Mouse (Mus musculus): ENCODE data around the gene Tmem255b. TPM values are rescaled to one million over a fixed set of nuclear protein-coding genes. Genes with fewer than 3 reads are reported as not detected.
A peak's percentile ranks its signal among the peaks of the same experiment; 100 is the strongest.

Gene Tmem255b
- total and polyA plus RNA-seq, 2 experiments from 2014 or later: 3.6 to 8.9 TPM

- Histone ChIP-seq H3K36me3 (replicated peaks; ENCODE audit: control insufficient read depth, insufficient read depth, low read length) (peaks cover 88% of the 10 kb centered on the region), H3K4me1 (ENCODE audit: control insufficient read depth, insufficient read depth) (peaks cover 13% of the 10 kb centered on the region), H3K9me3 (replicated peaks; ENCODE audit: control insufficient read depth, low read length) (no peaks in the 10 kb centered on the region), H3K4me2 (ENCODE audit: low read depth, low read length) (no peak overlapping the region), H3K4me3 (ENCODE audit: low read depth, low read length) (no peak overlapping the region), H3K27me3 (ENCODE audit: control insufficient read depth, insufficient read depth, low read length) (no peaks in the 10 kb centered on the region), H3K9ac (replicated peaks; ENCODE audit: low read depth, low read length) (no peak overlapping the region), H3K27ac (ENCODE audit: low read depth) (no peak overlapping the region)
- no peak for TF ChIP-seq EP300 (IDR thresholded peaks at IDR 0.05; ENCODE audit: low read depth)
- TF ChIP-seq CTCF (IDR thresholded peaks at IDR 0.05; ENCODE audit: low read depth): no peak
- DNase-seq (ENCODE audit: low spot score): no peak
- no peak for ATAC-seq (ENCODE audit: insufficient read depth, low read depth)
- WGBS: 79% methylated on average over 9 of the region's 9 CpGs
Measured at GRCm38 (mm10) chr8:13468737-13469136, 33.7 kb downstream of the Tmem255b start.

- WGBS: 65% methylated on average over 11 of the region's 11 CpGs
- H3K9me3 ChIP-seq (replicated peaks; ENCODE audit: control insufficient read depth, low read length): no peaks in the 10 kb centered on the region
- no peak overlapping the region for H3K9ac ChIP-seq (replicated peaks; ENCODE audit: low read depth, low read length)
- no peaks in the 10 kb centered on the region for H3K27me3 ChIP-seq (ENCODE audit: control insufficient read depth, insufficient read depth, low read length)
- ATAC-seq (ENCODE audit: insufficient read depth, low read depth): no peak
- peaks cover 91% of the 10 kb centered on the region for H3K36me3 ChIP-seq (replicated peaks; ENCODE audit: control insufficient read depth, insufficient read depth, low read length)
- DNase-seq (ENCODE audit: low spot score): no peak
- H3K4me1 ChIP-seq (ENCODE audit: control insufficient read depth, insufficient read depth): peaks cover 13% of the 10 kb centered on the region
- peak overlapping the region; percentile 93; the same call in 1 of the 2 replicates for H3K27ac ChIP-seq (ENCODE audit: low read depth)
- TF ChIP-seq EP300 (IDR thresholded peaks at IDR 0.05; ENCODE audit: low read depth) (no peak), CTCF (IDR thresholded peaks at IDR 0.05; ENCODE audit: low read depth) (no peak)
- no peak overlapping the region for H3K4me2 ChIP-seq (ENCODE audit: low read depth, low read length)
- H3K4me3 ChIP-seq (ENCODE audit: low read depth, low read length): no peak overlapping the region
Measured at GRCm38 (mm10) chr8:13471484-13471883, 36.5 kb downstream of the Tmem255b start.

- Histone ChIP-seq H3K4me1 (ENCODE audit: control insufficient read depth, insufficient read depth) (peaks cover 13% of the 10 kb centered on the region), H3K4me2 (ENCODE audit: low read depth, low read length) (no peak overlapping the region), H3K9me3 (replicated peaks; ENCODE audit: control insufficient read depth, low read length) (no peaks in the 10 kb centered on the region), H3K36me3 (replicated peaks; ENCODE audit: control insufficient read depth, insufficient read depth, low read length) (peaks cover 91% of the 10 kb centered on the region), H3K27me3 (ENCODE audit: control insufficient read depth, insufficient read depth, low read length) (no peaks in the 10 kb centered on the region), H3K9ac (replicated peaks; ENCODE audit: low read depth, low read length) (no peak overlapping the region; the same call in 1 of the 2 replicates), H3K27ac (ENCODE audit: low read depth) (peak overlapping the region; percentile 93), H3K4me3 (ENCODE audit: low read depth, low read length) (no peak overlapping the region)
- peak; percentile 97 for ATAC-seq (ENCODE audit: insufficient read depth, low read depth)
- WGBS: 30% methylated on average over 7 of the region's 7 CpGs
- peak; percentile 86 for DNase-seq (ENCODE audit: low spot score)
- TF ChIP-seq CTCF (IDR thresholded peaks at IDR 0.05; ENCODE audit: low read depth) (no peak), EP300 (IDR thresholded peaks at IDR 0.05; ENCODE audit: low read depth) (peak; percentile 83; the same call in 1 of the 2 replicates)
Measured at GRCm38 (mm10) chr8:13472284-13472683, 37.3 kb downstream of the Tmem255b start.

- WGBS: 42% methylated on average over 9 of the region's 9 CpGs
- H3K27me3 ChIP-seq (ENCODE audit: control insufficient read depth, insufficient read depth, low read length): no peaks in the 10 kb centered on the region
- peaks cover 89% of the 10 kb centered on the region for H3K36me3 ChIP-seq (replicated peaks; ENCODE audit: control insufficient read depth, insufficient read depth, low read length)
- H3K9ac ChIP-seq (replicated peaks; ENCODE audit: low read depth, low read length): no peak overlapping the region
- DNase-seq (ENCODE audit: low spot score) (no peak), ATAC-seq (ENCODE audit: insufficient read depth, low read depth) (no peak)
- no peaks in the 10 kb centered on the region for H3K9me3 ChIP-seq (replicated peaks; ENCODE audit: control insufficient read depth, low read length)
- TF ChIP-seq CTCF (IDR thresholded peaks at IDR 0.05; ENCODE audit: low read depth) (peak; percentile 18; the same call in 1 of the 2 replicates), EP300 (IDR thresholded peaks at IDR 0.05; ENCODE audit: low read depth) (no peak)
- H3K4me2 ChIP-seq (ENCODE audit: low read depth, low read length): no peak overlapping the region
- H3K27ac ChIP-seq (ENCODE audit: low read depth): no peak overlapping the region
- H3K4me1 ChIP-seq (ENCODE audit: control insufficient read depth, insufficient read depth): peaks cover 19% of the 10 kb centered on the region
- H3K4me3 ChIP-seq (ENCODE audit: low read depth, low read length): no peak overlapping the region
Measured at GRCm38 (mm10) chr8:13475892-13476291, 40.9 kb downstream of the Tmem255b start.

GRCm38 (mm10) chr8:13481089-13481554 lies 46.1 kb downstream of the Tmem255b start:
- TF ChIP-seq CTCF (IDR thresholded peaks at IDR 0.05; ENCODE audit: low read depth) (no peak), EP300 (IDR thresholded peaks at IDR 0.05; ENCODE audit: low read depth) (no peak)

GRCm38 (mm10) chr8:13481596-13481995 lies 46.6 kb downstream of the Tmem255b start:
- H3K4me1 ChIP-seq (ENCODE audit: control insufficient read depth, insufficient read depth): peaks cover 28% of the 10 kb centered on the region
- ATAC-seq (ENCODE audit: insufficient read depth, low read depth): no peak
- TF ChIP-seq CTCF (IDR thresholded peaks at IDR 0.05; ENCODE audit: low read depth): no peak
- TF ChIP-seq EP300 (IDR thresholded peaks at IDR 0.05; ENCODE audit: low read depth): no peak
- H3K4me2 ChIP-seq (ENCODE audit: low read depth, low read length): no peak overlapping the region
- H3K9me3 ChIP-seq (replicated peaks; ENCODE audit: control insufficient read depth, low read length): no peaks in the 10 kb centered on the region
- H3K36me3 ChIP-seq (replicated peaks; ENCODE audit: control insufficient read depth, insufficient read depth, low read length): peaks cover 78% of the 10 kb centered on the region
- no peak overlapping the region for H3K4me3 ChIP-seq (ENCODE audit: low read depth, low read length)
- 66% methylated on average over 3 of the region's 3 CpGs for WGBS
- H3K27me3 ChIP-seq (ENCODE audit: control insufficient read depth, insufficient read depth, low read length): no peaks in the 10 kb centered on the region
- DNase-seq (ENCODE audit: low spot score): no peak
- H3K9ac ChIP-seq (replicated peaks; ENCODE audit: low read depth, low read length): no peak overlapping the region
- H3K27ac ChIP-seq (ENCODE audit: low read depth): peak overlapping the region; percentile 36; the same call in 1 of the 2 replicates

More at GRCm38 (mm10) chr8:13481089-13481554, 46.1 kb downstream of the Tmem255b start:
- no peak overlapping the region for H3K9ac ChIP-seq (replicated peaks; ENCODE audit: low read depth, low read length)
- peaks cover 83% of the 10 kb centered on the region for H3K36me3 ChIP-seq (replicated peaks; ENCODE audit: control insufficient read depth, insufficient read depth, low read length)
- ATAC-seq (ENCODE audit: insufficient read depth, low read depth) (peak; percentile 31), DNase-seq (ENCODE audit: low spot score) (no peak)
- 58% methylated on average over 7 of the region's 7 CpGs for WGBS
- H3K27ac ChIP-seq (ENCODE audit: low read depth): peak overlapping the region; percentile 63
- peaks cover 24% of the 10 kb centered on the region for H3K4me1 ChIP-seq (ENCODE audit: control insufficient read depth, insufficient read depth)
- no peaks in the 10 kb centered on the region for H3K27me3 ChIP-seq (ENCODE audit: control insufficient read depth, insufficient read depth, low read length)
- no peaks in the 10 kb centered on the region for H3K9me3 ChIP-seq (replicated peaks; ENCODE audit: control insufficient read depth, low read length)
- H3K4me3 ChIP-seq (ENCODE audit: low read depth, low read length): no peak overlapping the region
- no peak overlapping the region for H3K4me2 ChIP-seq (ENCODE audit: low read depth, low read length)
